Mouse (Mus musculus) spleen, adult 2 months (tissue): ENCODE results near the gene Fut4. TPM values are rescaled to one million over a fixed set of nuclear protein-coding genes. Genes with fewer than 3 reads are reported as not detected.

Source experiments
- DNase-seq, 2 experiments: peaks; one replicate each; pipeline versions ENCODE4 v3.0.0 to v3.0.0-alpha.2; 2012 to 2021; ENCODE audit warnings: low spot score in 2 of 2, low read depth in 1 of 2
- H3K27ac ChIP-seq: fragments of 200-500 bp; 2 replicates; pipeline ENCODE4 v1.5.1; 2012; ENCODE audit warnings: low read length, inconsistent platforms; ENCODE audit not compliant: insufficient read depth
- H3K27me3 ChIP-seq: fragments of 200-500 bp; 2 replicates; pipeline ENCODE4 v1.6.1; 2012; ENCODE audit warnings: mild to moderate bottlenecking, moderate library complexity, low read length, inconsistent platforms; ENCODE audit not compliant: control insufficient read depth, insufficient read depth
- H3K36me3 ChIP-seq: fragments of 200-500 bp; 2 replicates; pipeline ENCODE4 v1.6.1; 2012; ENCODE audit warnings: mild to moderate bottlenecking, low read length, inconsistent platforms; ENCODE audit not compliant: control insufficient read depth, insufficient read depth
- H3K4me1 ChIP-seq: fragments of 200-500 bp; 2 replicates; pipeline ENCODE4 v1.6.1; 2011; ENCODE audit warnings: inconsistent platforms; ENCODE audit not compliant: control insufficient read depth, insufficient read depth, insufficient read length
- H3K4me3 ChIP-seq: fragments of 200-500 bp; 2 replicates; pipeline ENCODE4 v1.5.1; 2011; ENCODE audit warnings: mild to moderate bottlenecking, inconsistent platforms; ENCODE audit not compliant: insufficient read depth, insufficient read length; ENCODE audit errors: extremely low read depth
- CTCF ChIP-seq: fragments of 200-500 bp; IDR thresholded peaks from 2 replicates; pipeline ENCODE4 v1.5.1; 2011; ENCODE audit warnings: mild to moderate bottlenecking, inconsistent platforms; ENCODE audit not compliant: insufficient read depth, insufficient read length, insufficient replicate concordance; ENCODE audit errors: extremely low read depth
- POLR2A ChIP-seq: fragments of 200-500 bp; IDR thresholded peaks from 2 replicates; pipeline ENCODE4 v1.6.1; 2011; ENCODE audit warnings: low read depth, low read length, inconsistent platforms
- WGBS: fragments of 180-500 bp; shearing (Covaris S2); methylation state at CpG from one replicate; pipeline ENCODE4 v1.1.7; 2018; 5-methylcytosine and 5-hydroxymethylcytosine counted together
- polyA plus RNA-seq: library from polyadenylated mRNA; depleted of rRNA; stranded (reverse); fragments of >200 nt; gene quantifications from 2 replicates; pipeline ENCODE4 v1.2.3, GENCODE M21; 2012

Fut4 gene
- polyA plus RNA-seq, 1 experiment: 4.3 TPM

DNA sequence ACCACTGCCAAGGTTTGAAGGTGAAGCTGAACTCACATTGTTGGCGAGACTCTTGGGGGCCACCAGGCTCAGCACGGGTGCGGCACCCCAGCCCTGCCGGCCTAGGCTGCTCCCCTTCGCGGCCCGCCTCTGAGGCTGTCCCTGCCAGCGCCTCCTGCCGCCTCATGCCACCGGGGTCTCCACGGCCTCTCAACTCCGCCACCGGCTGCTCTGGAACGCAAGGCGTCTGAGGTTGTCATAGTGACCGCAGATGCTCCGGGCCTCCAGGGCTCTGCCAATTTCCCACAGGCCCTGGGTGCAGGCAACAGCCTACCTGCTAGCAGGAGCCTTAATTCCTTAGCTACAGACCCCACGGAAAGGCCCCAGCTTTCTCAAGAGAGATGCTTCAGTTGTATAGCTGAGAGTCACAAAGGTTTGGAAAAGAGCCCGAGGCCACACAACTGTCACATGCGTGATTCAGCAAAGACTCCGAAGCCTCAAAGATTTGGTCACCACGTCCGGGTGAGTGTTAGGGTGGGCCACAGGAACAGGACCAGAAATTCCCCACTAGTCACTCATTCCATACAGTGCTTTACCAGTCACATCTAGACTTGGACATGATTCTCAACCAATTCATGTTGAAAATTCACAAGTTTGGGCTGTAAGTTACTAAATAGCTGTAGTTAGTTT, 18.7 kb upstream of the Fut4 start, which contains the start of gene 1700012B09Rik:
1700012B09Rik (minus strand) TSS at position 228 of the 669 bp plus-strand sequence.
- 41% methylated on average over 23 of the region's 23 CpGs for WGBS
- Histone ChIP-seq H3K36me3 (no peaks in the 10 kb centered on the region), H3K27me3 (0 out of 2 replicates have a peak, but pooled peaks cover 2% of the 10 kb centered on the region), H3K4me1 (no peaks in the 10 kb centered on the region), H3K27ac (no peak within 1 kb of the TSS), H3K4me3 (no peak within 1 kb of the TSS)
- DNase-seq: no peak
- TF ChIP-seq POLR2A (no peak), CTCF (no peak)

DNA sequence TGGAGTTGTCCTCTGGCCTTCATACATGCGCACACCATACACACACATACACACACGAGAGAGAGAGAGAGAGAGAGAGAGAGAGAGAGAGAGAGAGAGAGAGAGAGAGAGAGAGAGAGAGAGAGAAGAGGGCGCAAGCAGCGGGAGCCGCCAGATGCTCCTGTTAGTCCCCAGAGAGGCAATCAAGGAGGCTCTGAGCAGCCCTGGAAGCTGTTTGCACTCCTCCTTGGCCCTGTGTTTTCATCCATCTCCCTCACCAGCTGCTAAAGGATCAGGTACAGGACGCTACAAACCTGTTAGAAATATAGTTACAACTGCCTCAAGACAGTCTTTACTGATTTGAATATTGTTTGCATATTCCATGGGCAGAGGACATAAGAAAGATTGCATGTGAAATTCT, 17.6 kb upstream of the Fut4 start:
- H3K27ac ChIP-seq: no peak overlapping the region
- 73% methylated on average over 5 of the region's 6 CpGs for WGBS
- TF ChIP-seq POLR2A: no peak
- TF ChIP-seq CTCF: no peak
- no peaks in the 10 kb centered on the region for H3K4me1 ChIP-seq
- H3K4me3 ChIP-seq: no peak overlapping the region
- no peaks in the 10 kb centered on the region for H3K36me3 ChIP-seq
- H3K27me3 ChIP-seq: 0 out of 2 replicates have a peak, but pooled peaks cover 2% of the 10 kb centered on the region
- no peak for DNase-seq

DNA sequence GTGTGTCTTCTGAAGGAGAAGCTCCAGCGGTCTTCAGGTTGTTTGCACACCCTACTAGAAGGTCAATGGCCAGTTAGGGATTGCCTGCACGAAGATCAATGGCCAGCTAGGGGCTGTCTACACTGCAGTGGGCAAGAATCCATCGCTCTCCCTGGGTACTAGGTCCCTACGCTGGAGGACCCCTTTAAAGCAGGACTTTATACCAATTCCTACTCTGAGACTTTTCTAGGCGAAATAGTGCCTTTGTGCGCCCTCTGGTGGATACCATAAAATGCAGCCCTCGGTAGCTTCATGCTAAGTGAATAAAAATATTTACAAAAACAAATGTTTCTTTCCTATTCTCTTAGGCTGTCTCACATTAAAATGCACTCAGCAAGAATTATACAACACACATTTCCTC, 12.6 kb upstream of the Fut4 start:
- no peaks in the 10 kb centered on the region for H3K36me3 ChIP-seq
- TF ChIP-seq CTCF (peak; percentile 27; the same call in 1 of the 2 replicates), POLR2A (no peak)
- 20% methylated on average over 7 of the region's 7 CpGs for WGBS
- H3K27me3 ChIP-seq: no peaks in the 10 kb centered on the region
- no peaks in the 10 kb centered on the region for H3K4me1 ChIP-seq
- H3K4me3 ChIP-seq: no peak overlapping the region
- peak in 1 of 2 experiments; percentile 22 for DNase-seq
- no peak overlapping the region for H3K27ac ChIP-seq

DNA sequence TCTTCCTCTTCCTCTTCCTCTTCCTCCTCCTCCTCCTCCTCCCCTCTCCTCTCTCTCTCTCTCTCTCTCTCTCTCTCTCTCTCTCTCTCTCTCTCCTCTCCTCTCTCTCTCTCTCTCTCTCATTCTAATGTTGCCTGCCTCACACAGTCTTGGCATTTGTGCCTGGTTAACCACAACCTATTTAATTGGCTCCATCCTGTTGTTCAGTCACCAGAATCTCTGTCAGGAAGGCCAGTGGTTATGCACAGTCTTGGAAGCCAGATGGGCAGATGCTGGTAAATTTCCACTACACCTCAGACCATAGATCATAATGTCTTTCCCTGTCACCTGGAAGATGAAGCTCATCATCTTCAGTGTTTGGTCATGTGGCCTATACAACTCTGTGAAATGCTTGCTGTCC, 7.1 kb upstream of the Fut4 start:
- TF ChIP-seq POLR2A (no peak), CTCF (no peak)
- H3K27ac ChIP-seq: no peak overlapping the region

DNA sequence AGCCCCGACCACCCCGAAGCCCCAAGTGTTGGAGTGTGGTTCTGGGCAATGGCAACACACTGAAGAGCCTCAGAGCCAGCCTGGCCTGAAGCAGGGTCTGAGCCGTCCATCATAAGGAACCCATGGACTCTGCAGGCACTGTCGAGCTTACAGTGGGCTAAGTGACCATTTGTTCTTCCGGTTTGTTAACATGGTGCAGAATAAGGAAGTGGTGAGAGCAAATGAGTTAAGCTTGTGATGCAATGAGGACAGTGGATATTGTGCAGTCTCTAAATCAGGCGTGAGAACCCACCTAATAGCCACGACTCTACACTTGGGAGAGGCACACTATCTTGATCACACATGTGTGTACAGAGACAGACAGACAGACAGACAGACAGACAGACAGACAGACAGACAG, 6.4 kb upstream of the Fut4 start:
- no peak for DNase-seq
- 41% methylated on average over 7 of the region's 7 CpGs for WGBS
- no peaks in the 10 kb centered on the region for H3K36me3 ChIP-seq
- H3K4me3 ChIP-seq: no peak overlapping the region
- H3K4me1 ChIP-seq: no peaks in the 10 kb centered on the region
- TF ChIP-seq POLR2A (no peak), CTCF (no peak)
- no peaks in the 10 kb centered on the region for H3K27me3 ChIP-seq
- H3K27ac ChIP-seq: no peak overlapping the region

More for the DNA sequence above, 7.1 kb upstream of the Fut4 start:
- DNase-seq: no peak
- no peak overlapping the region for H3K4me3 ChIP-seq
- no peaks in the 10 kb centered on the region for H3K4me1 ChIP-seq
- no peaks in the 10 kb centered on the region for H3K36me3 ChIP-seq
- H3K27me3 ChIP-seq: no peaks in the 10 kb centered on the region

DNA sequence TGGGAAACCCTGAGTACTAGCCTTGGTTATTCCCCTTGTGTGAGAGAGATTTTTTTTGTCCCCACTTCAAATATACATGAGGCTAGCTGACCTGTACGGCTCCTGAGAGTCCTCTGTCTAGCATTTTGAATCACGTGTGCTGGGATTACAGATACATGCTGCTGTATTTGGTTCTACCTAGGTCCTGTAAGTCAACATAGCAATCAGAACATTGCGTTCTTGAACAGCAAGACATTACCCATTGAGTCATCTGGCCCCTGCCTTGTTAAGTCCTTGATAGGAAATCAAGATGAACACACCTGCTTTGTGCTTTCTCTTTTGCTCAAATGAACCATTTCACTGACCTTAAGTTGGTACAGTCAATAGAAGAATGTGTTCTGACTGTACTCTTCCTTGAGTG, 2.3 kb upstream of the Fut4 start:
- Histone ChIP-seq H3K27me3 (peaks cover 3% of the 10 kb centered on the region), H3K4me1 (peaks cover 15% of the 10 kb centered on the region), H3K27ac (no peak overlapping the region), H3K4me3 (no peak overlapping the region), H3K36me3 (no peaks in the 10 kb centered on the region)
- DNase-seq: no peak
- WGBS: 87% methylated on average over 3 of the region's 3 CpGs
- TF ChIP-seq POLR2A (no peak), CTCF (no peak)

DNA sequence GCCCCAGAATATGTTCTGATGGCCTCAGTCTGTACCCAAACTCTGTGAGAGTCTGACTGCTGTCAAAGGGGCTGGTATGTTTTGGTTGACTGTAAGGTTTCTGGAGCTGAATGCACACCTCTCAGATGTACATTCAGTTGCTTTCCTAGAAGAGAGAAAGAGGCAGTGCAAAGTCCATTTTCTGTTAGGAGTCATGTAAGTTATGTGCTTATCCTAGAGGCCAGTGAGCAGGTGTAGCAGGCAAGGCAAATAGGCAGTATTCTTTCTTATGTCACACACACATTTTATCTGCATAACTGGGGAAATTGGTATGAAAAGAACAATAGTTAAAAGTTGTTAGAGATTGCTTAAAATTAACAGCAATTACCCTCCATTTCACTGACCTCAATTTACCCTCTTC, 1.8 kb upstream of the Fut4 start:
- Histone ChIP-seq H3K4me1 (peaks cover 15% of the 10 kb centered on the region), H3K4me3 (no peak overlapping the region), H3K27ac (no peak overlapping the region), H3K27me3 (peaks cover 3% of the 10 kb centered on the region), H3K36me3 (no peaks in the 10 kb centered on the region)
- no peak for DNase-seq
- TF ChIP-seq CTCF (no peak), POLR2A (no peak)
